Mouse (Mus musculus) lung, postnatal 36 days (tissue): Measurements from ENCODE around the gene Kif18b.

Experiments used
- DNase-seq: peaks from one replicate; pipeline ENCODE4 v3.0.0; 2022; ENCODE audit warnings: mixed read lengths

Kif18b gene

GRCm38 (mm10) chr11:102924557-102925350 is at the start of gene Kif18b:
Kif18b (minus strand) TSS chr11:102925124.
- peak; percentile 98 for DNase-seq

- DNase-seq = no peak
Measured at GRCm38 (mm10) chr11:102972326-102972725, 47.4 kb upstream of the Kif18b start.

DNA sequence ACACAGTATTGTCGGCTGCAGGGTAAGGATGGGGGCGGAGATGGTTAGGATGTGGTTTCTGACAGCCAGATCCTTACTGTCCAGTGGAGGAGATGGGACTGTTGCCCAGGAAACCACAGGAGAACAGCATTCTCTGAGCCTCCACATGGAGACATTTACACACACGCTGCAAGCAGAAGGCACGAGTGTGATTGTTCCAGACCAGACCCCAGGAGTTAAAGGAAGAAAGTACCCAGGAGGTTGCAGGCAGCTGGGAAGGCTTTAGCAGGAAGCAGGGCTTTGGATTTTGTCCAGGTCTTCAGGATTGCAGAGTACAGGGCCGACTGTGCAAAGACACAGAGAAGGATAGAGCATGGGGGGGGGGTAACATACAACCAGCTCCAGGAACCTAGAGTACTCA is 46.7 kb upstream of the Kif18b start:
- DNase-seq = no peak

- peak; percentile 25 for DNase-seq
Measured at GRCm38 (mm10) chr11:102964547-102965091, 39.7 kb upstream of the Kif18b start.

DNA sequence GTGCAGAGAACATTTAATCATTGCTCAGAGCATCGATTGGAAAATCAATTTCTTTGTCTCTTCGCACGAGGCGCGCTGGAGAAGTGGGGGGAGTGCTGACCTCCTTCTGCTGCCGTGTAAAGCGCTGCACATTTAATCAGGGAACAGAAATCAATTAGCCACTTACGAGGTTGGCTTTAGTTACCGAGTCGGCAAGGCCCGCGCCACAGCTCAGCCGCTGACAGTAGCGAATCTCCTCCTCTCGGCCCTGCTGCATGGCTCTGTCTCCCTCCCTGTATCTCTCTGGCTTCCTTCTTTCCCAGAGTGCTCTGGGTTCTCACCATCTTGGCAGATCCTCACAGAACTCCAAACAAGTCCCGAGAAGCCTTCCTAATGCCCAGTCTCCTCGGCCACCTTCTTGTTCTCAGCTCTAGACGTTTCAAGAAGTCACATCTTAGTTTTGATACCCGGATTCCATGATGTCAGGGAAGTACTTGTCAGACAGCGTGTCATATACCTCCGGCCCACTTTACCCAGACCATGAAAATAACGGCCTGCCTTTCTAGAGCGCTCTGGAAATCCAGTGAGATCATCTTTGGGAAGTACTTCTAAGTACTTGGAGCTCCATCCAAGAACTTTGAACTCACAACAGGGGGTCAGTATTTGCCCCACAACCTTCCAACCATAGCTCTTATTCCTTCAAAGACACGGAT is 39.1 kb upstream of the Kif18b start:
- DNase-seq = no peak

DNA sequence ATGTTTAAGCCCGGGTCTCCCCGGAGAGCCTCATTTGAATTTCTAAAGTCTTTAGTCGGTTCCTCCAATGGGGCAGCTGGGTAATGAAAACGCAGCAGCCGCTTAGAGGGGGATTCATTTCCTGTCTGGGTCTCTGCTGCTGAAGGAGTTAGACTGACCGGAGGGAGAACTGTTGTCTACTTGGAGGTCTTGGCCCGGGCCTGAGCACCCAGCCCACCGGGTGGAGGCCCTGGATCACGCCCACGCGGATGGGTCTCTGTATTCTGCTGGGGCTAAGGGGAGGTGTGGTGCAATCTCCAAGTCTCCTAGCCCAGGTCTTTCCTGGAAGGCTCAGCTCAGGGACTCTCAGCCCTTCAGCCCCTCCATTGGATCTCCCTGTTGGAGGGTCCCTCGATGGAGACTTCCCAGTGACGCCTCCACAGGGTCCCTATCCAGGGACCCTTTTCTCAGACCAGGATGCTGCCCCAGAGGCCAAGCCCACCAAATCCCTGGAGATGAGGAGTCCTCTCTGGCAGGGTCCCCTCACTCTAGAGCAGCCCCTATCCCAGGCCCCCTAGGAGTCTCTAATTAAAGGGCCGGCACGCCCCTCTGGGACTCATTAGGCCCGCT is 38.4 kb upstream of the Kif18b start:
- DNase-seq = no peak

DNA sequence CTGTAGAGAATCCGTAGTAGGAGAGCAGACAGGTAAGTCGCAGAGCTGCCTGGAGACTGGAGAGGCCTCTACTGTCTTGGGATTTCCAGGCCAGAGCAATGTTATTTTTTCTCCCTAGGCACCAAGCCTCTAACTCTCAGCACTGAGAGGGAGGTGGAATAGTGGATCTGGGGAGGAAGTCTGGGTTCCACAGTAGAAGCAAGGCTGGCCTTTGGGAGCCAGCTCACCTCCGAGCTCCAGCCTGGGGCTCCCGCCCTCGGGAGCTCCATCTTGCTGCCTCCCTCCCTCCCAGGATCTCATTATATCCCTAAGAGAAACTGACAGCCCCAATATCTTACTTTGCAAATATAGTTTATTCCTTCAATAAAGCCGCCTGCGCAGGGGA is 37.9 kb upstream of the Kif18b start:
- DNase-seq = no peak

DNA sequence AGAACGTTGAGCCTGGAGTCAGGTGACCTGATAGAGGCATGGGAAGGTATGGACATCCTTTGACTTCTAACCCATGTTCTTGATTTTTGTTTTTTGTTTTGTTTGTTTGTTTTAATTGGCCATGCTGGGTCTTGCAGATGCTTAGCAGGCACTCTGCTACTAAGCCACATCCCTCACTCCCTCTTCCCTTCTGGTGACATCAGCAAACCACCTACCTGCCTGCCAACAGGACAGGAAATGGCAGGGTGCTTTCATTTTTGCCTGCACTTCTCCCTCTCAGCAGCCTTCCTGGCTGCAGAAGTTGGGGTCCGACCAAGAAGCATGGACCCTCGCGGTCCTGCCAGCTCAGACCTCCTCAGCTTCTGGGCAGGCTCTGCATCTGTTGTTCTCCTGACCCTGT is 36.2 kb upstream of the Kif18b start:
- no peak for DNase-seq

- no peak for DNase-seq
Measured at GRCm38 (mm10) chr11:102958870-102959269, 33.9 kb upstream of the Kif18b start.

GRCm38 (mm10) chr11:102958431-102958830 is 33.5 kb upstream of the Kif18b start:
- no peak for DNase-seq

DNA sequence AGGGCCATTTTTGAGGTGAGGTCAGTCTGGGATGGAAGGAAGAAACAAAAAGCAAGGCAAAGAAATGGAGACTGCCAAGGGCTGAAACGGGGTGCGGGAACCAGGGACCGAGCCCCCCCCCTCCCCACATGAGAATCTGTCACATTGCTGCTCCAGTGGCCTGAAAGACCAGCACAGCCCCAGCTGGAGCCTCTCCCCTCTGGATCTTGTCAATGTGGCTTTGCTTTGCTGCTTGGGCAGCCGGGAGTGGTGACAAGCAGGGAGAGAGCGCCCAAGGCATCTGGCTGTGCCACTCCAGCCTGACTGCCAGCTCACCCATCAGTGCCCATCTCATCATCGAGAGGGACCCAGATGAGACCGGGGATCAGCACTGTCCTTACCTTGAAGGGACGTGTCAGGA is 32.8 kb upstream of the Kif18b start:
- DNase-seq = no peak

DNA sequence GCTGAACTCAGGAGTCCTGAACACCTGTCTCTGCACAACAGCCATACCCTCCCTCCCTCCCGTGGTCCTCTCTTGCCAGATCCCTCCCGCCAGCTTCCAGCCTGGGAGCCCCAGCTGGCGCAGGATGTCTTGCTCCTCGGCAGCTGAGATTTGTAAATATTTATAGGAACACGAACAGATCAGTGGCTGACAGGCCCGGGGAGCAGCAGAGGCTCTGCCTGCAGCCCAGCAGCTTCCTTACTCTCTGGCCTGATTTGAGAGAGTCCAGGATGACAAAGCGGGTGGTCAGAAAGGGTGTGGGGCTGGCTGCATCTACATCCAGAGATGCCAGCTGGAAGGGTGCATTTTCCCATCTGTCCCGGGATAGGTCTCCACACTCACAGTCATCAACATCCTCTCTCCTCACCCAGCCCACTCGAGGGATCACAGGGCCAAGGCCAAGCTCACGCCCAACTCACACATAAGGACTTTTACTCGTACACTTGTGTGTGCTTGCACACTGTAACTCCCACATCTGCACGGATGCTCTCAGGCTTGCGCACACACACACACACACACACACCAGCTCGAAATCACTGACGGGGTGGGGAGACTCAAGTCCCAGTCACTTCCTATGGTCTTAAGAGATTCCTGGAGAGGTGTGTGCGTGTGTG is 32.2 kb upstream of the Kif18b start:
- DNase-seq = peak; percentile 73

DNA sequence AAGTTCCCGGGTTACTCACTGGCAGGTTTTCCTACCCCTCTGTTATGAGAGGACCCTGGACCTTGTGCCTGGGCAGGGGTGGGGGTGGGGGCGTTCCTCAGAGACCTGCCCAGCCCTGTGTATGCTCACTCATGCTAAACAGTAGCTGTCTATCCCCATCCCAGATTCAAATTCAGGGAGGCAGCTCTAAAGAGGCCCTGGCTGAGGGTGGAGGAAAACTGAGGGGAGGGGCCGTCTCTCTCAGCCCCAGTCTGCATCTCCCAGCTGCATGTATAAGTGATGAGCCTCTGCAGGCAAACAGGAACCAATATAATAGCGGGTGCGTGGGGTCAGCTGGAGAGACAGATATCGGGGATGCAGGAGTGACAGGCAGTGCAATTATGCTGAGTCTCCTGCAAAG is 28.0 kb upstream of the Kif18b start:
- no peak for DNase-seq

GRCm38 (mm10) chr11:102948043-102948961 is 23.4 kb upstream of the Kif18b start:
- DNase-seq = peak; percentile 35

DNA sequence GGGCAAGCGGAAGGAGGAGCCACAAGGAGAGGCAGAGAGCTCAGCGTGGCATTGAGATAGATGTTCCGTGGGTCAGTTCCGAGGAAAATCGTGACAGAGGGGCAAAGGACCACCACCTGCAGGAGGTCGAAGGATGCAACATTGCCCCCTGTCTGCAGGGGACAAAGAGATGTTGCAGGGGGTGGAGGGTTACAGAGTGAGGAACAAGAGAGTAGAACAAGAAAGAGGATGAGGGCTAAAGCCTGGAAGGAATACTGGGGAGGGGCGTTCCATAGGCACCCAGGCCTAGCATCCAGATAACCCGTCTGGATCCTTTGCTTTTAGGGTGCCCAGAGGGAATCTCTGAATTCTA is 22.0 kb upstream of the Kif18b start:
- no peak for DNase-seq

GRCm38 (mm10) chr11:102946265-102946991 is 21.5 kb upstream of the Kif18b start, which contains the start of gene C1ql1:
C1ql1 (minus strand) TSS chr11:102946688.
- DNase-seq = peak; percentile 89

DNA sequence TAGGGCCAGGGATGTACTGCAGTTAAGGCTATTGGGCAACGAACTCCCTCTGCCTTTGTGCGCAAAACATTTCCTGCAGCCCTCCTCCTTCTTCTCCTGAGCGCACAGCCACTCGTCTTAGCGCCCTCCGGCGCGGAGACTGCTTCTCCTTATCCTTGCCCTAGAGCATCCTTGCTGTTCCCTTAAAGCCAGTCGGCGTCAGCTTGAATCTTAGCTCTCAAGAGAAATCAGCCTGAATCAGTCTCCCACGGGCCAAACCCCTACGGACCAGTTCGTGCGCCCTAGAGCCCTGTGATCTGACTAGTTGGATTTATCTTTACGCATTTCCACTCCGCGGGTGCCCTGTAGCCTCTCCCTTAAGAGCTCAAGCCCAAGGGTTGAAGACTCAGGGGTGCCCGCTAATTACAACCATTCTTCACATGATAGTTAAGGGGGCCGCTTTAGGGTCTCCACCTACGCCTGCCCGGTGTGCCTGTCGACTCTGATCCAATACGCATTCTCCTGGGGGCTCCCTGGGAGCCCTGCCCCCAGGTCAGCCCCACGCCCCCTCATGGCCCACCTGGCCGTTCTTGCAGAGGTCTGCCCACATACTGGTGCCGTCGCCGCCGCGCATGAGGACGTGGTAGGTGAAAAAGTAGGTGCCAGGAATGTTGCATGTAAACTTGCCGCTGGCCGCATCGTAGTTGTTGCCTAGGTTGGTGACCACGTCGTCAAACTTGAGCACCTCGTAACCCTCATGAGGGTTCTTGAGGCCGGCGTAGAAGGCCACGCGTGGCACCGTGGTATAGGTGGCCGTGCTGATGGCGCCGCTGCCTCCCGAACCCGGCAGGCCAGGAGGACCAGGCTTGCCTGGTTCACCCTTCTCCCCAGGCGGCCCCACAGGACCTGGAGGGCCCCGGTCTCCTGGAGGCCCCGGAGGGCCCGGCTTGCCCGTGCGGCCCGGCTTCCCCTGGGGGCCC is 20.7 kb upstream of the Kif18b start:
- DNase-seq = no peak

GRCm38 (mm10) chr11:102941236-102941635 is 16.3 kb upstream of the Kif18b start:
- no peak for DNase-seq

DNA sequence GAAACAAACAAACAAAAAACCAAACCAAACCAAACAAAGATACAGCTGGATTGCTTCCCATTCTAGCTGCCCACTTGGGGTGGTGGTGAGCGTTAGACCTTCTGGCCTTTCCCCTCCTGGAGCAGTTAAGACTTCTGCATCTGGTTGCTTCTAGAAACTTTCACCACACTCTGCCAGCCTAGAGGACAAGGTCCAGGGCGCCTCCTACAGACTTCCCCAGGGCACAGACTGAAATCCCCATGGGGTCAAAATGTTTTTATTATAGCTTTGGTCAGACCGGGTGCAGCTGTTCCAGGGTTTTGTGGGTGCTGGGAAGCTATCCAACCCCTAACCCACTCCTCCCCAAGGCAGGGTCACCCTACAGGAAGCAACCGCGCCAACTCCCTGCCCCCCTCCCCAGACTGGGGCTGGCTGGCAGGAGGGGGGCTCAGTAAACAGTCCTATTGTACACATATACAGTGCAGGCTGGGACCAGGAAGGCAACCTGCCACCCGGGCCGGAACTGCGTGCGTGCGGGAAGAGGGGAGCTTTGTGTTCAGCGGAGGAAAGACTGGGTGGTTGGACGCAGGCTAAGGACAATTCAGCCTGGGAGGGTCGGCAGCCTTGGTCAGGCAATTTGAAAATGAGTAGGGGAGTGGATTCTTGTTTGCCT is 14.2 kb upstream of the Kif18b start:
- DNase-seq = no peak
